Mouse (Mus musculus): Measurements from ENCODE around the gene Coq4.

DNA sequence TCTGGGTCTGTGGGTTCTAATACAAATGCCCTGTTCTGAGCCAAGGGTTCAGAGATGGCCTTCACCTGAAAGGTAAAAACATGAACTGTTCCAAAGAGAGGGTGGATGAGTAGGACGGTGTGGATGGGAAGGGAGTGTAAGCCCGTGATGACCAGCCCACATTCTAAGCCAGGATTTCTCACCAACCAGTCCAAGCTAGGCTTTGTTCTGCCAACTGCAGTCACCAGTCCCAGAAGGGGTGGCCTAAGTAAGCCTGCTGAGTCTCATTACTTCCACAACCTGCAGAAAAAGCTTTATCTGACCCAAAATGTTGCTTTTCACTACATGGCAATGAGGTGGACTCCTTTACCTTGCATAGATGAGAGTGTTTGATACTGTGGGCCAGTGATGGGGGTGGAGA, 56.8 kb downstream of the Coq4 start:
- TF ChIP-seq CTCF (IDR thresholded peaks at IDR 0.05; ENCODE audit: control insufficient read depth, insufficient read depth, low read length): no peak
- no peak for TF ChIP-seq POLR2A (IDR thresholded peaks at IDR 0.05; ENCODE audit: borderline replicate concordance, control insufficient read depth, low read depth, low read length)
